Mouse (Mus musculus) layer of hippocampus, postnatal 14 days (tissue): Measurements from ENCODE around the gene Unc13d. TPM values are rescaled to one million over a fixed set of nuclear protein-coding genes. Genes with fewer than 3 reads are reported as not detected.
"Not testable (repeated sequence)": the region's sequence is repeated elsewhere in the genome, so short reads cannot be mapped to it uniquely, and the experiment has no call there.

Experiments used
- DNase-seq, 2 experiments: peaks; one replicate each; pipeline ENCODE4 v3.0.0; 2021 to 2022; ENCODE audit warnings: low spot score in 2 of 2, mixed read lengths in 1 of 2
- total RNA-seq, 2 experiments: library from RNA; stranded (reverse); gene quantifications; 2 replicates each; pipeline ENCODE4 v1.2.3; 2021

The Unc13d gene
- total RNA-seq, 2 experiments from 2014 or later: 1.3 to 2.1 TPM

DNA sequence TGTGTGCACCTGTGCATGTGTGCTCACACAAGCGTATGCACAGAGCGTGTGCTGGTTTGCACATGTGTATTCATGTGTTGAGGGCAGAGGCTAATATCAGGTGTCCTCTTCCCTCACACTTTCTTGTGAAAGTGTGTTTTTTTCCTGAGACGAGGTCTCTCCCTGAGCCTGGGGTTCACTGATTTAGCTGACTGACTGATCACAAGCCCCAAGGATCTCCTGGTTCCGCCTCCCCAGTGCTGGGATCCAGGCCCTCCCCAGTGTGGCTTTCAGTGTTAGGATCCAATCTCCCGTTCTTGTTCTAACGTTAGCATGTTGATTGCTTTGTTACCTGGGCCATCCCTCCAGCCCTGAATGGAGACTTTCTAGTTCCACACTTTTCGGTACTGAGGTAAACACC is 23.1 kb upstream of the Unc13d start:
- no peak for DNase-seq

- DNase-seq: no peak
Measured at GRCm38 (mm10) chr11:116100385-116100784, 22.6 kb upstream of the Unc13d start.

GRCm38 (mm10) chr11:116099462-116099861 is 21.7 kb upstream of the Unc13d start:
- DNase-seq: no peak

DNA sequence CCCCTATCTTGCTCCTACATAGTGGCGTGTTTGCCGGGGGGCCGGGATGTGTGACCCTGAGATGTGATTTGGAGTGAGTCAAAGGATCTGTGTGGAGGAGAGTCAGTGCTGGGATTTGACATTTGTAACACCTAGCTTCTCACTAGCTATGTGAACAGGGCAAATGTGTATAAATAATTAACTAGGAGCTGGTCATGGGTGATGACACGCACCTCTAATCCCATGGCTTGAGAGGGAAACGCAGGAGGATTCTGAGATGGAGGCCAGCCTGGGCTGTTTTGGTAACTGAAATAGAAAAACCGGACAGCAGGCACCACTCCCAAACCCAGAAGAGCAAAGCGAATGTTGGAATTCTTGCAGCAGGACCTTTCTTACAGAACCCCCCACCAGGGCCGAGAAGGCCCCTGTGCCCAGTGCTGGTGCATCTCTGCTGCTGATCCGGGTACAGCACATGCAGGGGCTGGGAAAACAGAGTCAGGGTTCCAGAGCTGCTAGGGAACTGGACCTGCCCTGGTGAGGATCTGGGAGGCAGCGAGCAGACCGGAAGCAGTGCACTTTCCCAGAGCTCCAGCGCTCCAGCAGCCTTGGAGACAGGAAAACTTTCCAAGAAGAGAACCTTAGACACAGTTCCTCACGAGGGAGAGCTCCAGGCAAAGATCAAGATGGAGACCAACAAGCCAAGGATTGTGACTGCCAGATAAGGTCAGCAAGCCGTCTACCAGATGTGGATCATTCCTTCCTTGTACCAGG is 21.1 kb upstream of the Unc13d start:
- DNase-seq: no peak

DNA sequence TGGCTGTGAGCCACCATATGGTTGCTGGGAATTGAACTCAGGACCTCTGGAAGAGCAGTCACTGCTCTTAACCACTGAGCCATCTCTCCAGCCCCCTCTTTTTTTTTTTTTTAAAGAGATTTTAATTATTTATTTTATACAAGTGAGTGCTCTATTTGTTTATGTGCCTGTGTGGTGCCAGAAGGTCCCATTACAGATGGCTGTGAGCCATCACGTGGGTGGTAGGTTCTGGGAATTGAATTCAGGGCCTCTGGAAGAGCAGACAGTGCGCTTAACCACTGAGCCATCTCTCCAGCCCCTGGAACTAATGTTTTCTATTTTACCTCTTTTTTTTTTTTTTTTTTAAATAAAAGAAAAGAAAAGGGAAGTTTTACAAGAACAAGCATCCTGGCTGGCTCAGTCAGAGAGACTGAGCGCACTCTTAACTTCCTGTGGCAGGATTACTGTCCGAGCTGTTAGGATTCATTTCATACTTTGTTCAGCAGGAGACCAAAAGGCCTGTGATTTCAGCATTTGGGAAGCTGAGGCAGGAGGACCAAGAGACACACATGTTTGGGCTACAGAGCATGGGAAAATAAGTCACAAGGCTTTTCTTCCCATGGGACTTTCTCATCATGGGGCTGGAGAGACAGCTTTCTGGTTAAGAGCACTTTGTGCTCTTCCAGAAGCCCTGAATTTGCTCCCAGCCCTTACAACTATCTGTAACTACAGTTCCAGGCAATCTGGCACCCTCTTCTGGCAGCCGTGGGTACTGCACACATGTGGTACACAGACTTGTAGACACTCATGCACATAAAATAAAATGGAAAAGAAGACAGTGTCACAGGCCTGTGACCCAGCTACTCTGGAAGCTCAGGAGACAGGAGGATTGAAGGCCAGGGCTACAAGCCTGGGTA is 18.7 kb upstream of the Unc13d start:
- no peak for DNase-seq

GRCm38 (mm10) chr11:116095573-116095972 is 17.8 kb upstream of the Unc13d start:
- no peak for DNase-seq

- no peak for DNase-seq
Measured at GRCm38 (mm10) chr11:116093771-116094565, 16.2 kb upstream of the Unc13d start.

DNA sequence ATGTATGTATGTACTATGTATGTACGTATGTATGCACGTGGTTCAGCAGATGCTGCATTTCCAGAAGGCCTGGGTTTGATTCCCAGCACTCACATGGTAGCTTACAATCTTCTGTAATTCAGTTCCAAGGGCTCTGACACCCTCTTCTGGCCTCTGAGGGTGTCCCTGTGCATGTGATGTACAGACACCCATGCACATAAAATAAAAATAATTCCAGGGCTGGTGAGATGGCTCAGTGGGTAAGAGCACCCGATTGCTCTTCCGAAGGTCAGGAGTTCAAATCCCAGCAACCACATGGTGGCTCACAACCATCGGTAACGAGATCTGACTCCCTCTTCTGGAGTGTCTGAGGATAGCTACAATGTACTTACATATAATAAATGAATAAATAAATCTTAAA is 15.2 kb upstream of the Unc13d start:
- not testable (repeated sequence) for DNase-seq

GRCm38 (mm10) chr11:116091591-116091990 is 13.8 kb upstream of the Unc13d start:
- no peak for DNase-seq

DNA sequence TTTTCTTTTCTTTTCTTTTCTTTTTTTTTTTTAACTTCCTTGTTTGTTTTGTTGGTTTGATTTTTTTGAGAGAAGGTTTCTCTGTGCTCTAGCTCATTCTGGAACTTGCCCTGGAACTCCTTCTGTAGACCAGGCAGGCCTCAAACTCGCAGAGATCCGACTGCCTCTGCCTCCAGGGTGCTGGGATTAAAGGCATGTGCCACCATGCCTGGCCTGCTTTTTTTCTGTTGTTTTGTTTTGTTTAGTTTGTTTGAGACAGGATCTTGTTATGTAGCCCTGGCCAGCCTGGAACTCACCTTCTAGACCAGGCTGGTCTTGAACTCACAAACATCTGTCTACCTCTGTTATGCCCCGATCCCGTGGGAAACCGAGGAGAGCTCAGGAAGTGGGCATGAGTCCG is 11.8 kb upstream of the Unc13d start:
- no peak for DNase-seq

DNA sequence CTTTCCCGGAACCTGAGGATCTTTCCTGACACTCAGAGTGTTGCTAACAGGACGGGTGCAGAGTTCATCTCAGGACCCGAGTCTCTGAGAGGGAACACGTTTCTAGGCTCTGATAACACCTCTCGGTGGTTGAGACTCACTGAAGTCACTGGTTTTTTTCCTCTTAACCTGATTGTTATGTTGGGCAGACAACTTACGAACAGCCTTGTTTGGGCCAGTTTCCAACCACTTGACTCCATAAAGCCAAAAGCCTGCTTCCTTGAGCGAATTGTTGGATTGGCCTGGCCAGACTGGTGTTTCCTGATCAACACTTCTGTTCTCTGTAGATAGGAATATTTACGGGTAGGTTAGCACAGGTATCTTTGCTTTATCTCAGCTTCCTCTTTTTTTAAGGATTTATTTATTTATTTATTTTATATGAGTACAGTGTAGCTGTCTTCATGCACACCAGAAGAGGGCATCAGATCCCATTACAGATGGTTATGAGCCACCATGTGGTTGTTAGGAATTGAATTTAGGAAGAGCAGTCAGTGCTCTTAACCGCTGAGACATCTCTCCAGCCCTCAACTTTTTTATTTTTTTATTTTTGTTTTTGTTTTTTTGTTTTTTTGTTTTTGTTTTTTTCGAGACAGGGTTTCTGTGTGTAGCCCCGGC is 11.1 kb upstream of the Unc13d start:
- DNase-seq: no peak

GRCm38 (mm10) chr11:116088188-116088587 is 10.4 kb upstream of the Unc13d start:
- DNase-seq: no peak

GRCm38 (mm10) chr11:116087194-116088130 is 9.7 kb upstream of the Unc13d start:
- DNase-seq: peak; percentile 86

GRCm38 (mm10) chr11:116086258-116087193 is 8.8 kb upstream of the Unc13d start, which contains the start of gene Wbp2:
Gene Wbp2, minus strand, starts transcription at chr11:116086995.
- DNase-seq: peak; percentile 95 to 99

DNA sequence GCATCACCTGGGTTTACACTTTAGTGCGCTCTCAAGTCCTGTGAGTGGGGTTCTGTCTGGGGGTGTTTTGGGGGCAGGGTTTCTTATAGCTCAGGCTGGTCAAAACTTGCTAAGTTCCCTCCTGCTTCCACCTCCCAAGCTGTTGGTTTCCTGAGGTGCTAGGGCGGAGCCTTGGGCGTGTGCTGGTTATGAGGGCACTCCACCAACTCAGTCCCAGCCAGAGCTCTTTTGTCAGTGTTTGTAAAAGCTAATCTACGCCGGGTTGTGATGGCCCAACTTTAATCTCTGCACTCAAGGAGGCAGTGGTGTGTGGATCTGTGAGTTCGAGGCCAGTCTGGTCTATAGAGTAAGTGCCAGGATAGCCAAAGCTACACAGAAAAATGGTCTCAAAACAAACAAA is 6.4 kb upstream of the Unc13d start:
- no peak for DNase-seq

- no peak for DNase-seq
Measured at GRCm38 (mm10) chr11:116083096-116083672, 5.4 kb upstream of the Unc13d start.

DNA sequence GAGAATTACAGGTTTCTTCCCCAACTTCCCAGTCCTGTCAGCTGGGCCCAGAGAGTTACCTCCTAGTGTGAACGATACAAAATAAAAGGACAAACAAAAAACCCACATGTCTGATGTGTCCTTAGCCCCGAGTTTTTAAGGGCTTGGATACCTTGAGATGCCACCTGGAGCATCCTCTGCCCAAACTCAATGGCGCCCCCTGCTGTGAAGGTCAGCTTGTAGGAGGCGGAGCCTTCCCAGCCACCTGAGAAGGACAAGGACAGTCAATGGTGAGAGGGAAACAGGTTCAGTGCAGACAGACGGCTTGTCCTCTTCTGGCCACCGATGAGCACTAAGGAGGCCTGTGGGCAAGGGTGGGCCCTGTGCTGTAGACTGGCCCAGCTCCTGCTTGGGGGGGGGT is 3.3 kb upstream of the Unc13d start:
- no peak for DNase-seq

DNA sequence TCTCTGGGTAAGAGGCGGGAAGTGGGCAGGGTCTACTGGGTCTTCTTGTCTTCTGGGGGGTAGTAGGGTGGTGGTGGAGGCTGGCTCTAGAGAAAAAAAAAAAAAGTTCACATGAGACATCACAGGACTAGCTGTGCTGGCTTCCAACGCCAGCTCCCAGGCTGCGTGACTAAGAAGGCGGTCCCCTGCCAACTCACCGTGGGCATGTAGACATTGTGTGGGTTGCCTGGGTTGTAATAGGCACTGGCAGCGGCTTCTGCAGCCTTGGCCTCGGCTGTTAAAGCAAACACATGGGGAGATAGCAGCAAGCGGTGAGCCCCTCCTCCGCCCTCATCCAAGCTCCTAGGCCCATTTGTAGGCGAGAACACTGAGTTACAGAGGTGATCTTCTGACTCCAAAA is 1.8 kb upstream of the Unc13d start:
- DNase-seq: peak in 1 of 2 experiments; percentile 82
